Mouse (Mus musculus) liver, embryonic 14.5 days (tissue): Measurements from ENCODE around the gene Nup107.

Experiments used
- CTCF ChIP-seq: IDR thresholded peaks from 2 replicates; pipeline ENCODE4 v1.5.1; 2016; ENCODE audit warnings: antibody characterized with exemption, low read depth, control low read depth
- EP300 ChIP-seq: IDR thresholded peaks from 2 replicates; pipeline ENCODE4 v1.6.1; 2016; ENCODE audit warnings: antibody characterized with exemption, low read depth

GRCm38 (mm10) chr10:117767286-117768140, 25.0 kb downstream of the Nup107 start:
- no peak for TF ChIP-seq CTCF
- TF ChIP-seq EP300: no peak
